Mouse (Mus musculus): ENCODE data around the gene Phlda1. TPM values are rescaled to one million over a fixed set of nuclear protein-coding genes. Genes with fewer than 3 reads are reported as not detected.

Phlda1 gene
- polyA plus RNA-seq, 1 experiment: 23.2 TPM

DNA sequence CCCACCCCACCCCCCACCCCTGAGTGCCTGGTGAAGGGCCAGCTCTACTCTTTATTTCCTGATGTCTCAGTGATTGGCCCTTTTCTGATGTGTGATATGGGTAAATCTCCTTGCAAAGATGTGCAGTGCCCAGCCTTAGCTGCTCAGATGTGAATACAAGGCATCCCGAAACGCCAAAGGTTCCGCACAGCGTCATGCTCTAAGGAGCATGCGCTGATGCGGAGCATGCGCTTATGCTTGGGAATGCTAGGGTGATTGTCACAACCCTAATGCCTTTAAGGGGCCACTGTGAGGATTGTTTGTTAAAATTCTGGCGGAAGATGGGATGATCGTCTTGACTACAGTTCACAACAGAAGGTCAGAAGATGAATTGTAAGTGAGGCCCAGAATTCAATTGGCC lies 34.6 kb downstream of the Phlda1 start:
- Histone ChIP-seq H3K4me3 (ENCODE audit: insufficient read depth, low read length) (no peak overlapping the region), H3K27ac (ENCODE audit: insufficient read depth, low read length) (no peak overlapping the region), H3K4me1 (ENCODE audit: control insufficient read depth, insufficient read depth, low read length) (peaks cover 2% of the 10 kb centered on the region)
- TF ChIP-seq POLR2A (IDR thresholded peaks at IDR 0.05; ENCODE audit: extremely low read depth, insufficient read depth, low read length) (no peak), CTCF (IDR thresholded peaks at IDR 0.05; ENCODE audit: extremely low read depth, insufficient read depth, low read length) (no peak)

GRCm38 (mm10) chr10:111543106-111543505 lies 37.0 kb downstream of the Phlda1 start:
- Histone ChIP-seq H3K4me1 (ENCODE audit: control insufficient read depth, insufficient read depth, low read length) (peaks cover 1% of the 10 kb centered on the region; the same call in 1 of the 2 replicates), H3K27ac (ENCODE audit: insufficient read depth, low read length) (no peak overlapping the region), H3K4me3 (ENCODE audit: insufficient read depth, low read length) (no peak overlapping the region)
- TF ChIP-seq POLR2A (IDR thresholded peaks at IDR 0.05; ENCODE audit: extremely low read depth, insufficient read depth, low read length) (no peak), CTCF (IDR thresholded peaks at IDR 0.05; ENCODE audit: extremely low read depth, insufficient read depth, low read length) (no peak)

DNA sequence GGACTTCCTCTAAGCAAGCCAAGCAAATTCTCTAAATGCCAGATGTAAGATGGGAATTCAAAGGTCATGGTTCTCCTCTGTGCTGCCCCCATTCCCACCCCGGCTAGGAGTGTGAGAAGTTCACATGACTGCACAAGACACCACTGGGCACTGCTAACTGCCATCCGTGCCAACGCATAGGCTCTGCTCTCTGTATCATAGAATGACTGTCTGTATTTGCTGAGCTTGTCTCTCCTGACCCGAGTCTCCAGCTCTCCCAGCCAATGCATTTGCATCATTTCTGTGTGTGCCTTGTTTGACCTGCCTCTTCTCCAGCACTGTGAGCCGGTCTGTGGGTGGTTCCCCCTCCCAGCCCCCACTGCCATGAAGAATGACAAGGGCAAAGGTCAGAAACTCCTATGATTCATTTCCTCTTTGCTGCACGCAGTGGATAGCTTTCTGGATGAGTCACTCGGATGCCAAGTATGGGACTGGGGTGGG lies 37.7 kb downstream of the Phlda1 start:
- H3K27ac ChIP-seq (ENCODE audit: insufficient read depth, low read length): no peak overlapping the region
- TF ChIP-seq POLR2A (IDR thresholded peaks at IDR 0.05; ENCODE audit: extremely low read depth, insufficient read depth, low read length) (no peak), CTCF (IDR thresholded peaks at IDR 0.05; ENCODE audit: extremely low read depth, insufficient read depth, low read length) (no peak)

DNA sequence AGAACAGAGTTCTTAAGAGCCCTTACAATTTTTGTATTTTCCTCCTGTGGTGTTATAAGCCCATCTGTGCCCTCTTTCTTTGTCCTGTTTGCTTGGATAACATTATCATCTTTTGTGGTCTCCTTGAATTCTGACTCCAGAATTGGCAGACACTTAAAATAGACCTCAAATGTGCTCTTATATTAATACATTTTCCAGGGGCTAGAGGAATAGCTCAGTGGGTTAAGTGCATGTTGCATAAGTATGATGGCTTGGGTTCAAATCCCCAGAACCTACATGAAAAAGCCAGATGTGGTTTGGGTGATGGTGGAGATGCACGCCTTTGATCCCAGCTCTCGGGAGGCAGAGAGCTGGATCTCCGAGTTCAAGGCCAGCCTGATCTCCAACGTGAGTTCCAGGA lies 38.2 kb downstream of the Phlda1 start:
- TF ChIP-seq POLR2A (IDR thresholded peaks at IDR 0.05; ENCODE audit: extremely low read depth, insufficient read depth, low read length): no peak
- no peak for TF ChIP-seq CTCF (IDR thresholded peaks at IDR 0.05; ENCODE audit: extremely low read depth, insufficient read depth, low read length)
- Histone ChIP-seq H3K27ac (ENCODE audit: insufficient read depth, low read length) (no peak overlapping the region), H3K4me3 (ENCODE audit: insufficient read depth, low read length) (no peak overlapping the region), H3K4me1 (ENCODE audit: control insufficient read depth, insufficient read depth, low read length) (peaks cover 1% of the 10 kb centered on the region; the same call in 1 of the 2 replicates)

More for the DNA sequence above, 37.7 kb downstream of the Phlda1 start:
- H3K4me3 ChIP-seq (ENCODE audit: insufficient read depth, low read length): no peak overlapping the region
- peaks cover 1% of the 10 kb centered on the region; the same call in 1 of the 2 replicates for H3K4me1 ChIP-seq (ENCODE audit: control insufficient read depth, insufficient read depth, low read length)

DNA sequence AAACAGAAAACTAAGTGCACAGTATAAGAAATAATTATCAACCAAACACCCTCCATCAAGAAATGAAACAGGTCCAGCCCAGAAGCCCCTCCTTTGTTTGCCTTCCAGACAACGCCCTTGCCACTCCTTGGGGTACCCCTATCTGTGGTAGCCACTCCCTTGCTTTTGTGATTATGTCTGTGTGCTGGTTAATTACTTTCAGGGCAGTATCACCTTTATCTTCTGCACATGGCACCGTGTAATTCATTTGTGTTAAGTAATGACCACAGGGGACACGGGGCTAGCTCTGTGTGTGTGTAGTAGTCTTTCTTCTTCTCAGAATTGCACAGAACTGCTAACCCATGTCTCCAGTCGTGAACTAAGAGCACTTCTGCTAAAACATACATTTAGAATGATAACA lies 39.6 kb downstream of the Phlda1 start:
- Histone ChIP-seq H3K4me1 (ENCODE audit: control insufficient read depth, insufficient read depth, low read length) (peaks cover 1% of the 10 kb centered on the region; the same call in 1 of the 2 replicates), H3K27ac (ENCODE audit: insufficient read depth, low read length) (no peak overlapping the region), H3K4me3 (ENCODE audit: insufficient read depth, low read length) (no peak overlapping the region)
- TF ChIP-seq POLR2A (IDR thresholded peaks at IDR 0.05; ENCODE audit: extremely low read depth, insufficient read depth, low read length) (no peak), CTCF (IDR thresholded peaks at IDR 0.05; ENCODE audit: extremely low read depth, insufficient read depth, low read length) (no peak)

GRCm38 (mm10) chr10:111547881-111548372 lies 41.8 kb downstream of the Phlda1 start:
- TF ChIP-seq CTCF (IDR thresholded peaks at IDR 0.05; ENCODE audit: extremely low read depth, insufficient read depth, low read length): no peak
- no peak for TF ChIP-seq POLR2A (IDR thresholded peaks at IDR 0.05; ENCODE audit: extremely low read depth, insufficient read depth, low read length)

GRCm38 (mm10) chr10:111550075-111550695 lies 44.1 kb downstream of the Phlda1 start:
- Histone ChIP-seq H3K4me3 (ENCODE audit: insufficient read depth, low read length) (no peak overlapping the region), H3K27ac (ENCODE audit: insufficient read depth, low read length) (no peak overlapping the region), H3K4me1 (ENCODE audit: control insufficient read depth, insufficient read depth, low read length) (peaks cover 1% of the 10 kb centered on the region; the same call in 1 of the 2 replicates)
- TF ChIP-seq POLR2A (IDR thresholded peaks at IDR 0.05; ENCODE audit: extremely low read depth, insufficient read depth, low read length): no peak
- no peak for TF ChIP-seq CTCF (IDR thresholded peaks at IDR 0.05; ENCODE audit: extremely low read depth, insufficient read depth, low read length)

More at GRCm38 (mm10) chr10:111547881-111548372, 41.8 kb downstream of the Phlda1 start:
- Histone ChIP-seq H3K4me1 (ENCODE audit: control insufficient read depth, insufficient read depth, low read length) (peaks cover 1% of the 10 kb centered on the region; the same call in 1 of the 2 replicates), H3K4me3 (ENCODE audit: insufficient read depth, low read length) (no peak overlapping the region), H3K27ac (ENCODE audit: insufficient read depth, low read length) (no peak overlapping the region)

GRCm38 (mm10) chr10:111553695-111554094 lies 47.6 kb downstream of the Phlda1 start:
- H3K4me3 ChIP-seq (ENCODE audit: insufficient read depth, low read length): no peak overlapping the region
- TF ChIP-seq POLR2A (IDR thresholded peaks at IDR 0.05; ENCODE audit: extremely low read depth, insufficient read depth, low read length) (no peak), CTCF (IDR thresholded peaks at IDR 0.05; ENCODE audit: extremely low read depth, insufficient read depth, low read length) (no peak)
- H3K27ac ChIP-seq (ENCODE audit: insufficient read depth, low read length): no peak overlapping the region
- H3K4me1 ChIP-seq (ENCODE audit: control insufficient read depth, insufficient read depth, low read length): no peaks in the 10 kb centered on the region; the same call in 1 of the 2 replicates

DNA sequence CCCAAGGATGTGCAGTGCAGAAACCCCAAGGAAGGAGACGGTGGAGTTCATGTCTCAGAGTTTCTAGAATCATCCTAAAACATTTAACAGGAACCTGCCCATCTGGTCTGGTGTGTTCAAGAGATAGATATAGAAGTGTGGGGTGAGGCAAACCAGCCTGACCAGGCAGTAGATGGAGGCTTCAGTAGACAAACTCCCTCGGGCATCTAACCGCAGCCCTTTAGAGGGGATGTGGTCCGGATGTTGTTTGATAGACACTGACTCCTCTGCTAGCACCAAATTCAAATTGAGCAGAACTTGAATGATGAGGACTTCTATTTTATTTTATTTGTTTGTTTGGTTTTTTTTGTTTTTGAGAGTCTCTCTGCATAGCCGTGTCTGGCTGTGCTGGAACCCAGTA lies 48.6 kb downstream of the Phlda1 start:
- no peaks in the 10 kb centered on the region; the same call in 1 of the 2 replicates for H3K4me1 ChIP-seq (ENCODE audit: control insufficient read depth, insufficient read depth, low read length)
- TF ChIP-seq CTCF (IDR thresholded peaks at IDR 0.05; ENCODE audit: extremely low read depth, insufficient read depth, low read length): no peak
- TF ChIP-seq POLR2A (IDR thresholded peaks at IDR 0.05; ENCODE audit: extremely low read depth, insufficient read depth, low read length): no peak
- H3K4me3 ChIP-seq (ENCODE audit: insufficient read depth, low read length): no peak overlapping the region
- H3K27ac ChIP-seq (ENCODE audit: insufficient read depth, low read length): no peak overlapping the region

DNA sequence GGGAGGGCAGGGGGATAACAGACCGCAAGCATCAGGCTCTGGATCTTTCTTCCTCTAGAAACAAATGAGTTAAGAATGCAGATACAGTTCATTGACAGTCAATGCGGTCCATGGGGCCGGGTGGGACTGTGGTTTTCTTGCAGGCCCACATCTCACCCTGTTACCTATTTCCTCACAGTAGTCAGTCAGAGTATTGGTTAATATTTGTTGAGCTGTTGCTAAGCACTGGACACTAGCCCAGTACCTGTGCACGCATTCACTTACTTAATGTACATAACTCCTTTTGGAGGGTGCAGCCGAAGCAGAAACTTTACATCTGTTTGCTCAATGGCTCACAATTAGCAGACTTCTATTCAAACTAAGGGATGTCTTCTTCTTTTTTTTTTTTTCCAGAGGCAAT lies 52.1 kb downstream of the Phlda1 start:
- Histone ChIP-seq H3K4me1 (ENCODE audit: control insufficient read depth, insufficient read depth, low read length) (no peaks in the 10 kb centered on the region), H3K4me3 (ENCODE audit: insufficient read depth, low read length) (no peak overlapping the region), H3K27ac (ENCODE audit: insufficient read depth, low read length) (no peak overlapping the region)
- no peak for TF ChIP-seq CTCF (IDR thresholded peaks at IDR 0.05; ENCODE audit: extremely low read depth, insufficient read depth, low read length)
- no peak for TF ChIP-seq POLR2A (IDR thresholded peaks at IDR 0.05; ENCODE audit: extremely low read depth, insufficient read depth, low read length)

Other genes starting within 250 kb of the Phlda1 start
- 4.7 and 5.0 TPM in 2 replicates for gene Bbs10, start 207.6 kb upstream of the Phlda1 start, polyA plus RNA-seq (2012; rRNA removed)
- 229 and 231 TPM in 2 replicates for gene Nap1l1, start 33.1 kb upstream of the Phlda1 start, polyA plus RNA-seq (2012; rRNA removed)